Mouse (Mus musculus) urinary bladder, postnatal 10 days (tissue): ENCODE measurements around the gene Gm43720.

ENCODE experiments used
- DNase-seq: peaks from one replicate; pipeline ENCODE4 v3.0.0; 2022; ENCODE audit warnings: low spot score

The Gm43720 gene

DNA sequence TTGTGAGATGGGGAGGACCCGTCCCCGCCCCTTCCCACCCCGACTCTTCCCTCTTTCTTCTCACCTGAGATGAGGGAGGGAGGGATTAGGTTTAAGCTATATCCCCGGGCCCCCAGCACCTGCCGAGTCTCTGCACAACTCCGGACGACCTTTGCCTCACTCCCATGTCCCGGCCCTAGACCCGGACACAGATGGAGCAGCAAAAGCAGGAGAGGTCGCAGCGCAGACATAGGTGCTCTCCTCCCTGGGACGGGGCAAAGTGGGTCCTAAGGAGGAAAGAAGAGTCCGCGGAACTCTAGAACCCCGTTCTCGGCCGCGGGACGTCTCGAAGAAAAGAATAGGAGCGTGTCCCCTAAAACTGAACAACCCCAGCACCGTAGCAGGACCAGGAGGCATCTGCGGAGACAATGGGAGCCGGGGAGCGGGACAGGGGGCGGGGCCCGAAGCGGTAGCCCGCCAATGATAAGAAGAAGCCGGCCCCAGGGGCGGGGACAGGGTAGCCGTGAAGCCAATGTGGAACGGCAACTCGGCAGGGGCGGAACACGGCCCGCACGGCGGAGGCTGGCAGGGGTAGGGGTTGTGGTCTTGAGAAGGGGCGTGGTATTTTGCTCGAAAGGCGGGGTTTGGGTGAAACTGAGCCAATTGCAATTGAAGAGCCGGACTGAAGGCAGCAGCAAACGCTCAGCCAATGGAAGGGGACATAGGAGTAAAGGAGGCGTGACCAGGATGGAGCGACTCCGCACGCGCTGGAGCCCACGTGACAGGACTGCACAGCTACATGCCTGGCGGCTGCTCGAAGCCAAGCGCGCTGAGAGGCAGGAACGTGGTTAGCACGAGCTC lies at the start of gene Gm43720, which contains the start of the genes Gpc2 and Stag3:
Gene Gm43720 (minus strand): TSS at position 374 of the 840 bp plus-strand sequence.
Gene Gpc2 (minus strand): TSS at position 421 of the 840 bp plus-strand sequence.
Gene Stag3 (plus strand): TSS at position 656 of the 840 bp plus-strand sequence.
- DNase-seq = no peak

DNA sequence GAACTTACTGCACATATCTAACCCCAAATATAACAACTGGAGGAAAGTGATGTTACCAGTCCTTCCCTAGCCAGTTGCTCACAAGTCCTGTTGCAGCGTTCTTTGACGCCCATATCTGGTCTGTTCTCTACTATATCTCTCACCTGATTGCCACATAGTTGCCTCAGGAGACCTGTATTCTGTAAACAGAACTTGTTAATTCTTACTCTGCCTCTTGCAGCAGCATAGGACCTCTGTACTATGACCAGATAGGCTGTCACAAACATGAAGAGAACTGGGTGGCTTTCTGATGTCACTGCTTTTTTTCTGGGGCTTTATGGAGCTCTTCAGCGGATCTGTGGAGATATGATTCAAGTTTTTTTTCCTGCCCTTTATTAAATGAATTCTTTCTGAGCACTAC lies 33.0 kb upstream of the Gm43720 start:
- DNase-seq = no peak

DNA sequence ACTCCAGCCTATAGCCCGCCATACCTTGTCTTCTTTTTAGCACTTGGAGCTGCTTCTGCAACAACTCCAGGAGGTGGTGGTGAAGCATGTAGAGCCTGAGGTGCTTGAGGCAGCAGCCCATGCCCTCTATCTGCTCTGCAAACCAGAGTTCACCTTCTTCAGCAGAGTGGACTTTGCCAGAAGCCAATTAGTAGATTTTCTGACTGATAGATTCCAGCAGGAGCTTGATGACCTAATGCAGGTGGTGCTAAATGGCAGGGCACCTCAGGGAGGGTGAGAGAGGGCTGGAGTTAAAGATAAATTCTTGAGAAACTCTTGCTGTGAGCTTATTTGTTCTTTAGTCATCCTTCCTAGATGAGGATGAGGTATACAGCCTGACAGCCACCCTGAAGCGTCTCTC lies 19.9 kb upstream of the Gm43720 start:
- DNase-seq = no peak

DNA sequence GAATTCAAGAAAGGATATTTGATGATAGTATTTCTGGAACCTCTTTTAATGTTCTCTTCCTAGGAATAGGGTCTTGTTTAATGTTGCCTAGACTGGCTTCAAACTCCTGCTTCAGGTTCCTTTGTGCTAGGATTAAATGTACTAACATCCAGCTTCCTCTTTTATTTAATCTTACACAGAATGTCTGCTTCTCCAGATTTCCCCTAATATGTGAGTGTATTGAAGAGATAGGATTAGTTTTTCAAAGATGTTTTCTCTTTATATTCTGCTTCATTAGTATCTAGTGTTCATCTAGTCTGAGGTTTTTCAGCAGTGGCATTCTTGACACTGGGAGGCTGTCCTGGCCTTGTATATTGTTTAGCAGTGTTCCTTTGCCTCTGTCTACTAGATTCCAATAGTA lies 14.4 kb upstream of the Gm43720 start:
- DNase-seq = no peak

DNA sequence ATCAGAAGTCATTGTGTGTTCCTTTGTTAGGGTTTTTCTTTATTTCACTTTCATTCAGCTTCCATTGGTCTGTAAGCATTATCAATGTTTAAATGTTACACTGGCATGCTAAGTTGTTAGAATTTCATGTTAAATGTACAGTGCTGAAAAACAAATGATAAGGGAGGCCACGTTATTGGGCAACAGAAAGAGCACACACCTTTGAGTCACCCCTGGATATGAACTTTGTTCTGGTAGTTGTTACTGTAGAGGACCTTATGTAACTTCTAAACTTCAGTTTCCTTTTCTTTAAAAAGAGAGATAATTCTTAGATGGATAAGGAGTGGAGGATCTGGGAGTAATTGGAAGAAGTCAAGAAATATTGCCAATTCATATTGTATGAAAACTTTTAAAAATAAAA lies 11.9 kb upstream of the Gm43720 start:
- DNase-seq = no peak

DNA sequence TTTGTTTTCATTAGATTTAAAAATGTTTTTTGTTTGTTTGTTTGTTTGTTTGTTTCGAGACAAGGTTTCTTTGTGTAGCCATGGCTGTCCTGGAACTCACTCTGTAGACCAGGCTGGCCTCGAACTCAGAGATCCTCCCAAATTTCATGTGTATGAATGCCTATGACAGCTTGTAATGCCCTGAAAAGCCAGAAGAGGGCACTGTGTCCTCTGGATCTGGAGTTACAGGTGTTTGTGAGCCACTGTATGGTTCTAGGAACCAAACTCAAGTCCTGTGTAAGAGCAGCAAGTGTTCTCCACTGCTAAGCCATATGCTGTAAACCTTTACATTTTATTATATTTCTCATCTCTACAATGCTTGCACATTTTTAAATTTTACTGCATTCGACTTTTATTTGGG lies 8.1 kb upstream of the Gm43720 start:
- DNase-seq = no peak

DNA sequence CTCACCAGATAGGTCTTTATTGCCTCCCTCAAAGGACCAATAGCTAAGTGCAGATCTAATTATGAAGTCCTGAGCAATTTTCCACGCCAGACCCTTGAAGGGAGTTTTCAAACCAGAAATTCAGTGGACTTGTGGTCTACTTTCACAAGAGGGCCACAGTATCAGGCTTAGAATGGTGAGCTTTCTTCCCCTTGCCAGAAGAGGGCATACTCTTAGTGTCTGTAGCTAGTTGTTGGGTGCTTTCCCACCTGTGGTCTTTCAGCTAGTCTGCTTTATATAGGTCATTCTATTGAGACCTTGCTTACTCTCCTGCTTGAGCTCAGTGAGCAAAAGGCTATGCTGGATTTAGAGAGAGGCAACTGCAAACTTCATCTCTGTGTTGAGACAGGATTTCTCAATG lies 3.8 kb upstream of the Gm43720 start:
- DNase-seq = no peak

DNA sequence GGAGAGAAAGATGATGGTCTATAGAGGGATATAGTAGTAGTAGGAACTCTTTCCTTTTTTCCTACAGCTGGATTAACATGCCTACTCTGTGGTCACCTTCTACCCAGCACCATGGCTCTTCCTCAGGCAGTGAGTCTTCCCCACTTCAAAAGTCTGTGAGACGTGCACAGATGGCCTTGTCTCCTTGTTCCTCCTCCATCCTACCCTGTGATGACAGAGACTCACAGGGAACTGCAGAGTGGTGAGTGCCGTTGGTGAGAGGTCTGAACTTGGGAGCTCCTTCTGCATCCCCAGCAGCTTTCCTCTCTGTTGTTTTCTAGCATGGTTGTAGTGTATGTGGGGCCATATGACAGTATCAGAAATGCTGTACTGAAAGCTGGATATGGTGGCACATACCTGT lies 2.0 kb upstream of the Gm43720 start:
- no peak for DNase-seq

DNA sequence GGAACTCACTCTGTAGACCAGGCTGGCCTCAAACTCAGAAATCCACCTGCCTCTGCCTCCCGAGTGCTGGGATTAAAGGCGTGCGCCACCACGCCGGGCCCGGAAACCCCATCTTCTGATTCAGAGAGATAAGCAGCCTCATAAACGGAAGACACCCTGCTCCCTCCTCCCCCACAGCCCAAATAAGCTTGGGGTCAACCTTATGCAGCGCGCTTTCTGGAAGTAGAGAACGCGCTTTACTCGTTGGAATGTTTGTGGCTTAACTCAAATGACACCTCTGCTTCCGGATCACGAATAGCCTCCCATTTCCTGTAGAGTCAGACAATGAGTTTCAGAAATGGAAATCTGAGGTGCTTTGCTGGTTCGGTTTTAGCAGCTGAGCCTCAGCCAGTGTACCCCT lies 1.1 kb upstream of the Gm43720 start:
- DNase-seq = no peak

DNA sequence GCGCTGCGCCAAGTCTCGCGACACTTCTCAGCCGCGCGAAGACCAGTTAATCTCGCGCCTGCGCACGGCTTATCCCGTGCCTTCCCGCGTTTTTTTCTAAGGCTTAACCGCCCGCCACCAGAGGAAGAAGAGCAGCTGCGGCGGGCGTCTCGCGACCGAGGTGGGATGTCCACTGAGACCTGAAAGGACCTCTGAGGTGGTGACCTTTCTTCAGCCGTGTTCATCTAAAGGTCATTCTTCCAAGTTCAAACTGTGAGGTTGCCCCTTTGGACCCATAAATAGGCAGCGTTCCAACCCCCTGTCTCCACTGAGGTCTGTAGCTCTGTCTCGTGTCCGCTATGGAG lies 639 bp upstream of the Gm43720 start:
- no peak for DNase-seq

DNA sequence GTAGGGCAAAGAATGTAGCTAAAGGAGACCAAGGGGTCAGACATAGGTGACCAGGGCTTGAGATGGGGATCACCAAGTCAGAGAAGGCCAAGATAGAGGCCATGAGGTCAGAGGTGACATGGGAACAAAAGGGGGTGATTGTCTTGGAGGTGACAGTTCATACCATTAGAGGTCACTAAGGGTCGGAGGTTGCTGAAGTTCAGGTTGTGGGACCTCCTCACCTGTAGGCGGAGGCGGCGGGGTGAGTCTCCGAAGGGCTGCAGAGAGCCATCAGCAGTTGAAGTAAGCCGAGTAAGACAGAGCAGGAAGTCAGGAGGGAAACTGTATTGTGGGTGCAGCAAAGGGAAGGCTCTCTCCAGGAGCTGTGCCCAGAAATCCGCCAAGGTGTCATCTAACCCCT lies 1.8 kb downstream of the Gm43720 start:
- DNase-seq = no peak

DNA sequence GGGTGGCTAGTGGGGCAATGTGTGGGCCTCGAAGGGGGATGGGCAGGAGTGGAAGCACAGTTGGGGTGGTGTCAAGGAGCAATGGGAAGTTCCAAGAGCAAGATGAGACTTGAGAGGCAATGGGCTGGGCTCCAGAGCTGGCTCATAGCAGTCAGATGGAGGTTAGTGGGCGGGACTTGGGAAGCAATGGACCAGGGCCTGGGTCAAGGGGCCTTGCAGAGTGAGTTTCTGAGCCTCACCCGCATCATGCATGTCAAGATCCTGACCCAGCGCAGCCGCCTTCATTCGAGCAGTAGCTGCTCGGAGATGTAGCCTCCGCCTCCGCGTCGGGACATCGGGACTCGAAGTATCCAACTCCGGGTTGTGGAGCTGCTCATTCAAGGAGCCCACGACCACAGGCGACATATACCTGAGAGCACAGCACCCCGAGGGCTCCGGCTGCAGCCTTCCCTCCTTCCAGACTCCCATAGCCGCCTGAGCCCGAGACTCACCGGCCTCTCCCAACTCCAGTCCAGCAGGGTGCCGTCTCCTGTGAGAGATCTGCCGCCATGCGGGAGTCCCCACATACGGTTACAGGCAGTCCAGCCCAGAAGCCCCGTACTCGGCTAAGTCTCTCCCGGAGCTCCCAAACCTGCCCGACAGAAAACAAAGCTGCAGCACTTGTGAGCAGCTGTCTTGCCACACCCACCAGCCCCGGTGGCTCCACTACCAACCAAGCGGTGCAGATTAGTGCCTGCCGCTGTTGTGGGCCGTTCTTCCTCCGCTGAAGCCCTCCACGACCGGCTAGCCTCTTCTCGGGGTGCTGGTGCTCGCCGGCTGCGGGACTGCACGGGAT lies 4.3 kb downstream of the Gm43720 start:
- DNase-seq = no peak

DNA sequence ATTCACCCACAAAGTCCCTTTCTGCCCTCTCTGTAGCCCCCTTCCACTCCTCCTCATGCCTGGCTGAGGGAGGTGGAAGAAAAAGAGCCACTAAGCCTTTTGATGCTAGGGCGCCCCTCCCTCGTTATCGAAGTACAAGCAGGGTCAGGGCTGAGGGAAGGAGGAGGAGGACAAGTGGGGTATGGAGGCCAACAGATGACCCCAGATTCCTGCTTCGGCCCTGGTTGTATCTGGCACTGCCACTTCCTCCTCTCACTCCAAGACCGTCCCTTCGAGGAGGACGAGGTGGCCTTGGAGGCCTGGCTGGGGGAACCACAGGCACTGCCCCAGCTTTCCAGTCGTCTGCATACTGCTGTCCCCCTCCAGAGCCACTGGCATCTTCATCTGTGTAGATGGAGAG lies 5.6 kb downstream of the Gm43720 start:
- DNase-seq = no peak

DNA sequence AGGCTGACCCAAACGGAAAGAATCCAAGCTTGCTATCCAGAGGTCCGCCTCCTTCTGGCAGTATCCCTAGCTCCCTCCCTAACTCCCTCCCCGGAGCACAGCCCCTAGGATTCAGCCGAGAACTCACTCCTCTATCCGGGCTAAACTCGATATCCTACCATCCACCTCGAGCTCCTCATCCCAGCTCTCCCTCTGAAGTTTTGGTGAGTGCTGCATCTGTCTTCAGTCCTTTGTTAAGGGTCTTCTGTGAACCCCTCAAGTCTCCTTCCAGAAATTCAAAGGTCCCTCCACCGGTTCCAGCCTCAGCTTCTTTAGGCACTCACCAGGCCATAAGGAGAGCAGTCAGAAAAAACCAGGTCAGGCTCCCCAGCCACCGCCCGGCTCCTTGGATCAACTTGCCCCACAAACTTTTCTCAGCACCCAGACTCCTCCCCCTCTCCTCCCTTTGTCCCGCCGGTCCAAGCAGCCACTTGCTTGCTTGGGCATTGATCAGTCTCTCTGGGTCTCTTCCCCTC lies 7.3 kb downstream of the Gm43720 start, which contains the start of gene Gal3st4:
Gene Gal3st4 (minus strand): TSS at position 432 of the 515 bp plus-strand sequence.
- DNase-seq = no peak

DNA sequence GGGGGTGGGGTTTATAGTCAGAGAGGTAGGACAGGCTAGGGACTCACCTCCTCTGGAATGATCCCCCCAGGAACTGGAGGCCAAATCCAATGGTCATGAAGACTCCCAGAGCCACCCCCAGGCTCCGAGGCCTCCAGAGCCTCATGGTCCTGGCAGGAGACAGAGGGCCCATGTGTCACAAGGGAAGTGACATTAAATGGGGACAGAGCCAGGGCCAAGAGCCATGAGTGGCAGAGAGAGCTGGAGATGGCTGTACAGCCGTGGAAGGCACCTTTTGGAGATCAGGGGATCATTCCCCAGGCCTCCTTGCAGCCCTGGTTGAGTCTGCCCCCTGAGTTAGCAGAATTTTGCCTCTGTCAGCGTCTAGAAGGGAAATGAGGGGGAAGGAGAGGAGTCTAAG lies 8.5 kb downstream of the Gm43720 start:
- no peak for DNase-seq

DNA sequence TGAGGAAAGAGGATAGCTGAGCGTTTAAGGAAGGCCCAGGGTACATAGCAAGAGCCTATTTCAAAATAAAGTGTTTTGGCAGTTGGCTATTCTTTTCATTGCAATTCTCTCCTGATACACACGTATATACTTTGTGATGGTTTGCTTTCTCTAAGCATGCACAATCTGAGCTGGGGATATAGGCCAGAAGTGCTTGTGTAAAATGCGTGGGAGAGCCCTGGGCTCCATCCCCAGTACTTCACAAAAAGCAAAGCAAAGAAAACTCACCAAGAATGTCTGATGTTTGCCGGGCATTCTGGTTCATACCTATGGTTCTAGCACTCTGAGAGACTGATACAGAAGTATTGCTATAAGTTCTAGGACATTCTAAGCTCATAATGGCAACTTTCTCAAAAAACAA lies 10.8 kb downstream of the Gm43720 start:
- DNase-seq = no peak

DNA sequence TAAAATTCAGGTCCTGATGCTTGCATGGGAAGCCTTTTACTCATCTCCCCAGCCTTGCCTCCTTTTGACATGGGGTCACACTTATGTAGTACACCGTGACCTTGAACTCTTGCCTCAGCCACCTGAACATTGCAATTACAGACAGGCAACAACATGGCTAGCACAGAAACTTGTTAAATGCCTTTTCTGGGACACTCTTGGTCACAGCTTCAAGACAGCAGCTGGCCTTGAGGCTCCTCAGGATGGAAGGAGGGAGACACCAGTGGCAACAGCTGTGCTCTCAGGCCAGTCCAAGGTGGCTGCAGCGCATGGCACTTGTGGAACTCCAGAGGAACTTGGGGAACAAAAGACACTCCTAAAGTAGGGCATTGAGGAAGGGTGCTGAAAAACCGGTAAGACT lies 12.6 kb downstream of the Gm43720 start:
- DNase-seq = no peak

DNA sequence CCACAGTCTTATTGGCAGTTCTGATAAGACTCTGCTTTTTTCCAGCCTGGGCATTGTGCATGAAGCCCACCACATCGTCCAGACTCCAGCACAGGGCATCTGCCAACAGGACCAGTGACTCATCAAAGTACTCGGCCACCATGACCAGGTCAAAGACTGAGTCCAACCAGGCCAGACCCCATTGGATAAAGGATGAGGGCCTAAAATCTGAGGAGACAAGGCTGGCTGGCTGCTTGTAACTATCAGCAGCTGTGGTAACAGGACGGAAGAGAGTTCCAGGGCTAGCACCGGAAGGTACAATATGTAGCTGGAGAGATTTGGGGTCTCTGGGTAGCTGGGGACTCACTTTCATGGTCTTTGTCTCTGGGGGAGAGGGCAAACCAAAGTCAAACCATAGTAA lies 14.0 kb downstream of the Gm43720 start:
- no peak for DNase-seq

DNA sequence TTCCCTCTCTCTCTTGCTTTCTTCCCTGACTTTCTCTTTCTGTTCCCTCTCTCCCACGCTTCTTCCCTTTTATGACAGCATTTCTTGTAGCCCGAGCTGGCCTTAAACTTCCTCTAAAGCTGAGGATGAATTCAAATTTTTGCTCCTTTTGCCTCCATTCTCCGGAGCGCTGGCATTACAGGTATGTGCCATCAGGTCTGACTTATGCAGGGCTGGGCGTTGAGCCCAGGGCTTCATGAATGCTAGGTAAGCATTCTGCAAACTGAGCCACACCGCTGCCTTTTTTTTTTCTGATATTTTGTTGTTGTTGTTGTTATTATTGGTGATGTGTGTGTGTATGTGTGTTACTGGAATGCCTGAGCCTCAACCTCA lies 15.6 kb downstream of the Gm43720 start:
- no peak for DNase-seq

DNA sequence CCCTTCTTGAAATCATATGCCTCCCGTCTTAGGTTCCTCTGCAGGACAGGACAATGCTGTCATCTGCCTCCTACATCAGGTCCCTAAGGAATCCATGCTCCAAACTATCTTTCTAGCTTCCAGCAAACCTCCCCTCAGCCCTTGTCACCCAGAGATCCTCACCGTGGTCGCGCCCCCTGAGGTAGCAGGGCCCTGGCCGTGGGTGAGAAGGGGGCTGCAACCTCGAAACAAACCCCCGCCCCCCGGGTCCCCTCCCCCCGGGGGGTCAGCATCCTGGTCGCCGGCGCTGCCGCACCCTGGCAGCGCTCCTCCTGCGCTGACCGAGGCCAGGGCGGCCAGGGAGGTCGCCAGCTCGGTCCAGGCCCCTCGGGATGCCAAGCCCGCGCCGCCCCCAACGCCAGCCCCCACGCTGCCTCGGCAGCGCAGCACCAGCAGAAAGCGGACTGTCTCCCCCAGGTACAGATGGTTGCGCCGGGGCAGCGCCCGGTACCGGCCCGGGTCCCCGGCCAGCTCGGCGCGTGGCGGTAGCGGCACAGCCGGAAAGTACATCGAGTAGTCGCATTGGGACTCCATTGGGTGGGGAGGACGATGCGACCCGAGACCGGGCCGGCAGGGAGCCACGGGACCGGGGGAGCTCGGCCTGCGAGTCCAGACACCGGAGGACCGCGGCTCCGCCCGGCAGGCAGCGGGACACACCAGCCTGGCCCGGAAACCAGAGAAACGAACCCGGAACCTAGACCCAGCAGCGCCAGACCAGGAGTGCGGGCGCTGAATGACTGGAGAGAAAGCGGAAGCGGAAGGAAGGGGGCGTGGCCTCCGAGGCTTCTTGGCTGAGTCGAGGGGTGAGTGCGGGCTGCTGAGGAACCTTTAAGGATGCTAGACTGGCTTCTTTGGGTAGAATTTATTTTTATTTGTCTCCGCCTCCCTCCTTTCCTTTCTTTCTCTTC lies 16.2 kb downstream of the Gm43720 start, which contains the start of gene BC037034:
Gene BC037034 (minus strand): TSS at position 774 of the 947 bp plus-strand sequence.
- DNase-seq = peak; percentile 58

DNA sequence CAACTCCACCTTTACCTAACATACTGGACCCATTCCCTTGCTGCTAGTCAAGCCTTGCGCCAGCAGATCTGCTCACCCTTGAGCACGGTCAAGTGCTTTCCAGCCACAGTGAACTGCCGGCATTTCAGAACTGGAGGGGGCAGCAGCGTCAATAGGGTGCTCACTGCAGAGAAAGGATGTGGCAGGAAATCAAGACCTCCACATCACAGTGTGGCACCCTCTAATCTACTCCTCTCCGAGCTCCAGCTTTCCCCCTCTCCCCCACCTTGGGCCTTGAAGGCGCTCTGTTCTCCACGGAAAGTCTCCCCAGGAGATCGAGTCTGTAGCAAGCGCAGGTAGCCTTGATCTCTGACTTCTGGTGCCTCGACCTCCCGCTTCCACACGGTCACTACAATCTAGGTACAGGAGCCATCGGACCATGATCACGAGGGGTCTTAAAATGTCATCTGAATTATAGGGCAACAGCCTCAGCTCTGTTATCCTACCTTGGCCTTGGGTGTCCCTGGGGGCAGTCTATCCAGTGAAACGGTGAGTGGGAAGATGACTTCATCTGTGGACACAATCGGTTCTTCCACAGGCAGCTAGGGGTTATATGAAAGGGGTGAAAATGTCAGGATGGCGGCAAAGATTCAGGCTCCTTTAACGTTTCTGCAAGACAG lies 17.0 kb downstream of the Gm43720 start:
- no peak for DNase-seq
